Mouse (Mus musculus) liver, postnatal 0 days (tissue): ENCODE results near the gene Tmcc3. TPM values are rescaled to one million over a fixed set of nuclear protein-coding genes. Genes with fewer than 3 reads are reported as not detected.
"Not testable (repeated sequence)": the region's sequence is repeated elsewhere in the genome, so short reads cannot be mapped to it uniquely, and the experiment has no call there.

Source experiments
- ATAC-seq: fragments of 200-750 bp; cut with Nextera tagmentation; 2 replicates; pipeline ENCODE4 v1.8.0; 2017; ENCODE audit warnings: mild to moderate bottlenecking, moderate library complexity
- DNase-seq: peaks from one replicate; pipeline ENCODE4 v3.0.0-alpha.2; 2016
- H3K27ac ChIP-seq: fragments of 300-500 bp; sonication (generic); 2 replicates; pipeline ENCODE4 v1.5.1; 2014; ENCODE audit warnings: antibody characterized with exemption, moderate library complexity, mild to moderate bottlenecking, low read depth
- H3K27me3 ChIP-seq: fragments of 300-500 bp; sonication (generic); 2 replicates; pipeline ENCODE4 v1.6.1; 2014; ENCODE audit warnings: low read length, control low read depth, mixed read lengths; ENCODE audit not compliant: insufficient read depth
- H3K36me3 ChIP-seq: fragments of 300-500 bp; sonication (generic); replicated peaks from 2 replicates; pipeline ENCODE4 v1.6.1; 2014; ENCODE audit warnings: mild to moderate bottlenecking, control low read depth, low read length, moderate library complexity, mixed read lengths; ENCODE audit not compliant: insufficient read depth
- H3K4me1 ChIP-seq: fragments of 300-500 bp; sonication (generic); 2 replicates; pipeline ENCODE4 v1.6.1; 2014; ENCODE audit warnings: antibody characterized with exemption, mild to moderate bottlenecking, control low read depth; ENCODE audit not compliant: insufficient read depth
- H3K4me2 ChIP-seq: fragments of 300-500 bp; sonication (generic); 2 replicates; pipeline ENCODE4 v1.6.1; 2014; ENCODE audit warnings: low read depth, mild to moderate bottlenecking, low read length, moderate library complexity, mixed read lengths
- H3K4me3 ChIP-seq: fragments of 300-500 bp; sonication (generic); 2 replicates; pipeline ENCODE4 v1.5.1; 2014; ENCODE audit warnings: low read depth, low read length
- H3K9ac ChIP-seq: fragments of 300-500 bp; sonication (generic); replicated peaks from 2 replicates; pipeline ENCODE4 v1.6.1; 2014; ENCODE audit warnings: mild to moderate bottlenecking, moderate library complexity
- H3K9me3 ChIP-seq: fragments of 300-500 bp; sonication (generic); 2 replicates; pipeline ENCODE4 v1.6.1; 2016; ENCODE audit warnings: mild to moderate bottlenecking, control low read depth, low read length, mixed read lengths
- CTCF ChIP-seq: sonication (generic); IDR thresholded peaks from 2 replicates; pipeline ENCODE4 v1.5.1; 2016; ENCODE audit warnings: antibody characterized with exemption, low read depth
- EP300 ChIP-seq: IDR thresholded peaks from 2 replicates; pipeline ENCODE4 v1.6.1; 2016; ENCODE audit warnings: antibody characterized with exemption, low read depth, mild to moderate bottlenecking
- WGBS: fragments of 180-500 bp; shearing (Covaris S2); extraction: QIAGEN DNeasy Blood & Tissue Kit; methylation state at CpG from one replicate; pipeline ENCODE4 v1.1.7; 2014; ENCODE audit not compliant: insufficient replicate concordance; 5-methylcytosine and 5-hydroxymethylcytosine counted together
- polyA plus RNA-seq: library from polyadenylated mRNA; unstranded; fragments of >200 nt; fragmentation: Nextera tagmentation; extraction: Ambion mirVana; gene quantifications from 2 replicates; pipeline ENCODE4 v1.2.1, GENCODE M21; 2015

The Tmcc3 gene
- polyA plus RNA-seq, 1 experiment from 2014 or later, result 6.6 TPM

DNA sequence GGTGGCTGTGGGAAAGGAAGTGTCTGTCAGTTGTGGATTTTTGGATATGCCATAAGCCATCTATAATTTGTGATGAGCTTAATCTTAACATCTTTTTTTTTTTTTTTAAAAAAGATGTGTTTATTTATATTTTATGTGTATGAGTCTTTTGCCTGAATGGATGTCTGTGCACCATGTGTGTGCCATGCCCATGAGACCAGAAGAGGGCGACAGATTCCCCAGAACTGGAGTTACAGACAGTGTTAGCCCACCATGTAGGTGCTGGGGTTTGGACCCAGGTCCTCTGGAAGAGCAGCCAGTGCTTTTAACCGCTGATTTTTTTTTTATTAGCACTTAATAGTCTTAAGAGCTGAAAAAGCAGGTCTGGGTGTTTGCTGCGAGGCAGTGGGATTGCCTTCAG, 269.6 kb downstream of the Tmcc3 start:
- H3K4me1 ChIP-seq, result peaks cover 6% of the 10 kb centered on the region; the same call in 1 of the 2 replicates
- no peak overlapping the region for H3K9ac ChIP-seq

DNA sequence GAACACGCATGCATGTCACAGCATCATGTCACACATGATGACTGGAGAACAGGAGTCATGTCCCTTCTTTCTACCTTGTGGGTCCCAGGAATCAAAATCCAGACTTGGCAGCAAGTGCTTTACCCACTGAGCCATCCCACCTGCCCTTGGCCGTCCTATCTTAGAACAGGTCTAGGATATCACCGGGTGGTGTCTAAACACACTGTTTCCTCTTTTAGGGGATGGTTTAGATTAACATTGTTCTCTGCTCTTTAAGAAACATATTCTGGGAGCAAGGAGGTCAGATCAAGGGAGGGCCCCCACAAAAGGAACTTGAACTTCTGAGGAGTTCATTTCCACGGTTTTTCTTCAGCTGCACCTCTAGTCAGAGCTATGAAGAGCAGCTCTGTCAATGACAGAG, 272.0 kb downstream of the Tmcc3 start:
- TF ChIP-seq CTCF (no peak), EP300 (no peak)
- Histone ChIP-seq H3K9me3 (no peaks in the 10 kb centered on the region), H3K4me2 (no peak overlapping the region), H3K4me1 (no peaks in the 10 kb centered on the region), H3K9ac (no peak overlapping the region), H3K36me3 (peaks cover 21% of the 10 kb centered on the region), H3K27ac (no peak overlapping the region), H3K27me3 (no peaks in the 10 kb centered on the region), H3K4me3 (no peak overlapping the region)
- 54% methylated on average over 4 of the region's 4 CpGs for WGBS
- DNase-seq, result no peak
- no peak for ATAC-seq

More for the DNA sequence above, 269.6 kb downstream of the Tmcc3 start:
- no peak overlapping the region for H3K4me3 ChIP-seq
- TF ChIP-seq EP300 (no peak), CTCF (peak; percentile 24)
- H3K9me3 ChIP-seq, result no peaks in the 10 kb centered on the region
- ATAC-seq (no peak), DNase-seq (no peak)
- H3K36me3 ChIP-seq, result peaks cover 24% of the 10 kb centered on the region
- H3K4me2 ChIP-seq, result no peak overlapping the region
- H3K27me3 ChIP-seq, result no peaks in the 10 kb centered on the region
- no peak overlapping the region for H3K27ac ChIP-seq
- WGBS, result 82% methylated on average over 3 of the region's 3 CpGs

GRCm38 (mm10) chr10:94584851-94585359, 273.2 kb downstream of the Tmcc3 start:
- no peak for DNase-seq
- Histone ChIP-seq H3K9me3 (no peaks in the 10 kb centered on the region), H3K27ac (no peak overlapping the region), H3K4me2 (no peak overlapping the region), H3K4me1 (no peaks in the 10 kb centered on the region), H3K4me3 (no peak overlapping the region), H3K9ac (no peak overlapping the region), H3K27me3 (no peaks in the 10 kb centered on the region), H3K36me3 (peaks cover 21% of the 10 kb centered on the region)
- WGBS, result 70% methylated on average over 17 of the region's 17 CpGs
- ATAC-seq, result no peak
- TF ChIP-seq EP300, result no peak
- TF ChIP-seq CTCF, result no peak

- no peak for ATAC-seq
- no peak overlapping the region for H3K27ac ChIP-seq
- no peak overlapping the region for H3K4me3 ChIP-seq
- no peaks in the 10 kb centered on the region for H3K9me3 ChIP-seq
- no peaks in the 10 kb centered on the region for H3K4me1 ChIP-seq
- TF ChIP-seq EP300 (no peak), CTCF (no peak)
- no peak overlapping the region for H3K4me2 ChIP-seq
- 62% methylated on average over 8 of the region's 8 CpGs for WGBS
- peaks cover 16% of the 10 kb centered on the region for H3K36me3 ChIP-seq
- no peak for DNase-seq
- no peaks in the 10 kb centered on the region for H3K27me3 ChIP-seq
- no peak overlapping the region for H3K9ac ChIP-seq
Observed at GRCm38 (mm10) chr10:94585819-94586218, 274.1 kb downstream of the Tmcc3 start.

GRCm38 (mm10) chr10:94588976-94589375, 277.2 kb downstream of the Tmcc3 start:
- H3K4me3 ChIP-seq, result no peak overlapping the region
- H3K4me1 ChIP-seq, result no peaks in the 10 kb centered on the region
- 81% methylated on average over 5 of the region's 5 CpGs for WGBS
- TF ChIP-seq CTCF (no peak), EP300 (no peak)
- 0 out of 2 replicates have a peak, but pooled peaks cover 2% of the 10 kb centered on the region for H3K36me3 ChIP-seq
- H3K27ac ChIP-seq, result no peak overlapping the region
- no peak for DNase-seq
- no peaks in the 10 kb centered on the region for H3K9me3 ChIP-seq
- no peak for ATAC-seq
- no peaks in the 10 kb centered on the region for H3K27me3 ChIP-seq
- H3K9ac ChIP-seq, result no peak overlapping the region
- H3K4me2 ChIP-seq, result no peak overlapping the region

DNA sequence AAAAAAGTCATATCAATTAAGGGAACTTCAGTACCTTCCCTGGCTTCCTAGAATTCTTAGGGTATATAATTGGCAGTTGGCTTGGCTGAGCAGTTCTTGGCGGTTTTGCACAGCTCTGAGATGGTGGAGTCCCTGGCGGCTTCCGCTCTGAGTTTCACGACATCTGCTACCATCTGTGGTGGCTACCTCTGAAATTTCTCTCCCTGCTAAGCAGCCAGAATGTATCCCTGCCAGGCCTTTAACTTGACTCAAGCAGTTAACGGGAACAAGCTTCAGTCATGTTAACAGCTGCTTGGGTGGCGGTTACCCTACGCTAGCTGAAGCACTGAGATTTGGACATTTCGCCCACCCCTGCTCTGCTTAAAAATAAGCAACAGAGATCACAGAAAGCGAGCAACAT, 284.0 kb downstream of the Tmcc3 start:
- no peaks in the 10 kb centered on the region for H3K36me3 ChIP-seq
- no peak for DNase-seq
- H3K4me3 ChIP-seq, result no peak overlapping the region
- TF ChIP-seq EP300 (no peak), CTCF (no peak)
- no peaks in the 10 kb centered on the region for H3K4me1 ChIP-seq
- H3K9me3 ChIP-seq, result no peaks in the 10 kb centered on the region
- no peak for ATAC-seq
- no peaks in the 10 kb centered on the region for H3K27me3 ChIP-seq
- WGBS, result 85% methylated on average over 9 of the region's 9 CpGs
- no peak overlapping the region for H3K27ac ChIP-seq
- no peak overlapping the region for H3K4me2 ChIP-seq
- no peak overlapping the region for H3K9ac ChIP-seq

DNA sequence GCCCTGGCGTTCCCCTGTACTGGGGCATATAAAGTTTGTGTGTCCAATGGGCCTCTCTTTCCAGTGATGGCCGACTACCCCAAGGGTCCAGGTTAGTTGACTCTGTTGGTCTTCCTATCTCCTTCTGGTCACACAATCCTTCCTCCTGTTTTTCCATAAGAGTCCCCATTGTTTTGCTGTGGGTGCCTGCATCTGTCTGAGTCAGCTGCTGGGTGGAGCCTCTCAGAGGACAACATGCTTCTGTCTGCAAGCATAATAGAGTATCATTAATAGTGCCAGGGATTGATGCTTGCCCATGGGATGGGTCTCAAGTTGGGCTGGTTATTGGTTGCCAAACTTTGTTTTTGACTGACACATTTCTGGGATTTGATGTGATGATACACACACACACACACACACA, 288.1 kb downstream of the Tmcc3 start:
- H3K4me3 ChIP-seq, ATAC-seq, H3K27me3 ChIP-seq, H3K4me2 ChIP-seq, H3K36me3 ChIP-seq, DNase-seq, H3K9me3 ChIP-seq, H3K27ac ChIP-seq, H3K9ac ChIP-seq, H3K4me1 ChIP-seq: not testable (repeated sequence)
- 50% methylated on average over 2 of the region's 2 CpGs for WGBS
